Mouse (Mus musculus) midbrain, embryonic 14.5 days (tissue): Measurements from ENCODE around the gene Slc35f4. TPM values are rescaled to one million over a fixed set of nuclear protein-coding genes. Genes with fewer than 3 reads are reported as not detected.

Experiments
- ATAC-seq: fragments of 200-750 bp; cut with Nextera tagmentation; 2 replicates; pipeline ENCODE4 v1.8.0; 2017; ENCODE audit warnings: moderate number of reproducible peaks, moderate library complexity; ENCODE audit not compliant: low FRiP score, low TSS enrichment
- DNase-seq: peaks from one replicate; pipeline ENCODE4 v3.0.0-alpha.2; 2015
- H3K27ac ChIP-seq: fragments of 300-500 bp; sonication (generic); replicated peaks from 2 replicates; pipeline ENCODE4 v1.5.1; 2014; ENCODE audit warnings: mild to moderate bottlenecking, low read depth, low read length, moderate library complexity
- H3K27me3 ChIP-seq: fragments of 300-500 bp; sonication (generic); 2 replicates; pipeline ENCODE4 v1.6.1; 2014; ENCODE audit warnings: low read length, control low read depth, mixed read lengths; ENCODE audit not compliant: control insufficient read depth, insufficient read depth
- H3K36me3 ChIP-seq: fragments of 300-500 bp; sonication (generic); 2 replicates; pipeline ENCODE4 v1.6.1; 2014; ENCODE audit warnings: low read length, control low read depth; ENCODE audit not compliant: control insufficient read depth, insufficient read depth
- H3K4me1 ChIP-seq: fragments of 300-500 bp; sonication (generic); 2 replicates; pipeline ENCODE4 v1.6.1; 2014; ENCODE audit warnings: mild to moderate bottlenecking, antibody characterized with exemption, low read length, control low read depth; ENCODE audit not compliant: control insufficient read depth, insufficient read depth
- H3K4me2 ChIP-seq: fragments of 300-500 bp; sonication (generic); 2 replicates; pipeline ENCODE4 v1.6.1; 2014; ENCODE audit warnings: mild to moderate bottlenecking, low read length, moderate library complexity
- H3K4me3 ChIP-seq: fragments of 300-500 bp; sonication (generic); replicated peaks from 2 replicates; pipeline ENCODE4 v1.5.1; 2014; ENCODE audit warnings: low read depth, low read length
- H3K9ac ChIP-seq: fragments of 300-500 bp; sonication (generic); replicated peaks from 2 replicates; pipeline ENCODE4 v1.6.1; 2014; ENCODE audit warnings: mild to moderate bottlenecking, low read length, moderate library complexity
- H3K9me3 ChIP-seq: fragments of 300-500 bp; sonication (generic); 2 replicates; pipeline ENCODE4 v1.6.1; 2016; ENCODE audit warnings: low read length, control low read depth, mixed read lengths; ENCODE audit not compliant: control insufficient read depth
- WGBS: fragments of 180-500 bp; shearing (Covaris S2); extraction: QIAGEN DNeasy Blood & Tissue Kit; methylation state at CpG from one replicate; pipeline ENCODE4 v1.1.7; 2014; 5-methylcytosine and 5-hydroxymethylcytosine counted together
- polyA plus RNA-seq: library from polyadenylated mRNA; unstranded; fragments of >200 nt; fragmentation: Nextera tagmentation; extraction: Ambion mirVana; gene quantifications from 2 replicates; pipeline ENCODE4 v1.2.1, GENCODE M21; 2014

Gene Slc35f4
- polyA plus RNA-seq, 1 experiment from 2014 or later, result 13.1 TPM

GRCm38 (mm10) chr14:49436811-49437210 lies 89.0 kb downstream of the Slc35f4 start:
- no peak for ATAC-seq
- Histone ChIP-seq H3K27me3 (no peaks in the 10 kb centered on the region), H3K9me3 (no peaks in the 10 kb centered on the region), H3K4me3 (no peak overlapping the region), H3K4me1 (no peaks in the 10 kb centered on the region), H3K27ac (no peak overlapping the region), H3K36me3 (no peaks in the 10 kb centered on the region), H3K4me2 (no peak overlapping the region), H3K9ac (no peak overlapping the region)
- no peak for DNase-seq
- WGBS, result 89% methylated on average over 3 of the region's 3 CpGs

GRCm38 (mm10) chr14:49431821-49432220 lies 94.0 kb downstream of the Slc35f4 start:
- Histone ChIP-seq H3K4me2 (no peak overlapping the region), H3K27me3 (no peaks in the 10 kb centered on the region), H3K27ac (no peak overlapping the region), H3K9me3 (no peaks in the 10 kb centered on the region), H3K36me3 (no peaks in the 10 kb centered on the region), H3K9ac (no peak overlapping the region), H3K4me3 (no peak overlapping the region), H3K4me1 (no peaks in the 10 kb centered on the region)
- WGBS, result 82% methylated on average over 5 of the region's 5 CpGs
- DNase-seq, result no peak
- ATAC-seq, result no peak

- H3K4me2 ChIP-seq, result no peak overlapping the region
- ATAC-seq (no peak), DNase-seq (no peak)
- H3K36me3 ChIP-seq, result no peaks in the 10 kb centered on the region
- H3K27ac ChIP-seq, result no peak overlapping the region
- no peak overlapping the region for H3K9ac ChIP-seq
- 34% methylated on average over 1 of the region's 1 CpGs for WGBS
- H3K4me1 ChIP-seq, result no peaks in the 10 kb centered on the region
- H3K9me3 ChIP-seq, result no peaks in the 10 kb centered on the region
- no peak overlapping the region for H3K4me3 ChIP-seq
- H3K27me3 ChIP-seq, result no peaks in the 10 kb centered on the region
These were observed 133.4 kb downstream of the Slc35f4 start for GRCm38 (mm10) chr14:49392482-49392881.

GRCm38 (mm10) chr14:49362161-49362560 lies 163.7 kb downstream of the Slc35f4 start:
- no peaks in the 10 kb centered on the region for H3K9me3 ChIP-seq
- no peak overlapping the region for H3K4me3 ChIP-seq
- WGBS, result 64% methylated on average over 2 of the region's 2 CpGs
- no peaks in the 10 kb centered on the region for H3K27me3 ChIP-seq
- H3K9ac ChIP-seq, result no peak overlapping the region
- no peak for ATAC-seq
- H3K27ac ChIP-seq, result no peak overlapping the region
- H3K4me2 ChIP-seq, result no peak overlapping the region
- no peak for DNase-seq
- H3K4me1 ChIP-seq, result no peaks in the 10 kb centered on the region
- no peaks in the 10 kb centered on the region for H3K36me3 ChIP-seq

- Histone ChIP-seq H3K27me3 (no peaks in the 10 kb centered on the region), H3K9ac (no peak overlapping the region), H3K27ac (no peak overlapping the region), H3K4me1 (no peaks in the 10 kb centered on the region), H3K9me3 (no peaks in the 10 kb centered on the region), H3K36me3 (no peaks in the 10 kb centered on the region), H3K4me2 (no peak overlapping the region), H3K4me3 (no peak overlapping the region)
- no peak for ATAC-seq
- DNase-seq, result no peak
These were observed 170.3 kb downstream of the Slc35f4 start for GRCm38 (mm10) chr14:49355561-49355960.

- H3K27me3 ChIP-seq, result no peaks in the 10 kb centered on the region
- H3K9me3 ChIP-seq, result no peaks in the 10 kb centered on the region
- H3K4me2 ChIP-seq, result no peak overlapping the region
- H3K4me1 ChIP-seq, result no peaks in the 10 kb centered on the region
- no peak overlapping the region for H3K4me3 ChIP-seq
- no peak overlapping the region for H3K27ac ChIP-seq
- no peaks in the 10 kb centered on the region for H3K36me3 ChIP-seq
- no peak overlapping the region for H3K9ac ChIP-seq
- ATAC-seq (no peak), DNase-seq (peak; percentile 52)
- WGBS, result 71% methylated on average over 1 of the region's 1 CpGs
These were observed 177.0 kb downstream of the Slc35f4 start for GRCm38 (mm10) chr14:49348897-49349250.

GRCm38 (mm10) chr14:49348164-49348896 lies 177.5 kb downstream of the Slc35f4 start:
- DNase-seq (no peak), ATAC-seq (no peak)
- 70% methylated on average over 7 of the region's 7 CpGs for WGBS
- Histone ChIP-seq H3K9ac (no peak overlapping the region), H3K27ac (no peak overlapping the region), H3K4me1 (no peaks in the 10 kb centered on the region), H3K4me2 (no peak overlapping the region), H3K9me3 (no peaks in the 10 kb centered on the region), H3K36me3 (no peaks in the 10 kb centered on the region), H3K27me3 (no peaks in the 10 kb centered on the region), H3K4me3 (no peak overlapping the region)

- no peaks in the 10 kb centered on the region for H3K36me3 ChIP-seq
- WGBS, result 91% methylated on average over 2 of the region's 2 CpGs
- no peaks in the 10 kb centered on the region for H3K4me1 ChIP-seq
- H3K9me3 ChIP-seq, result no peaks in the 10 kb centered on the region
- no peaks in the 10 kb centered on the region for H3K27me3 ChIP-seq
- H3K27ac ChIP-seq, result no peak overlapping the region
- H3K9ac ChIP-seq, result no peak overlapping the region
- ATAC-seq (no peak), DNase-seq (peak; percentile 8)
- H3K4me3 ChIP-seq, result no peak overlapping the region
- no peak overlapping the region for H3K4me2 ChIP-seq
These were observed 180.0 kb downstream of the Slc35f4 start for GRCm38 (mm10) chr14:49345835-49346234.

GRCm38 (mm10) chr14:49337011-49337410 lies 188.8 kb downstream of the Slc35f4 start:
- Histone ChIP-seq H3K4me3 (no peak overlapping the region), H3K4me2 (no peak overlapping the region), H3K27me3 (no peaks in the 10 kb centered on the region), H3K4me1 (no peaks in the 10 kb centered on the region), H3K27ac (no peak overlapping the region), H3K36me3 (no peaks in the 10 kb centered on the region), H3K9ac (no peak overlapping the region), H3K9me3 (no peaks in the 10 kb centered on the region)
- ATAC-seq, result no peak
- no peak for DNase-seq
- WGBS, result 82% methylated on average over 4 of the region's 4 CpGs
